Mouse (Mus musculus) telencephalon, adult 2 months (tissue): ENCODE results near the gene Cfap161.

ENCODE experiments used
- DNase-seq: peaks from one replicate; pipeline ENCODE4 v3.0.0-alpha.2; 2011; ENCODE audit warnings: low read depth, low spot score

Cfap161 gene

DNA sequence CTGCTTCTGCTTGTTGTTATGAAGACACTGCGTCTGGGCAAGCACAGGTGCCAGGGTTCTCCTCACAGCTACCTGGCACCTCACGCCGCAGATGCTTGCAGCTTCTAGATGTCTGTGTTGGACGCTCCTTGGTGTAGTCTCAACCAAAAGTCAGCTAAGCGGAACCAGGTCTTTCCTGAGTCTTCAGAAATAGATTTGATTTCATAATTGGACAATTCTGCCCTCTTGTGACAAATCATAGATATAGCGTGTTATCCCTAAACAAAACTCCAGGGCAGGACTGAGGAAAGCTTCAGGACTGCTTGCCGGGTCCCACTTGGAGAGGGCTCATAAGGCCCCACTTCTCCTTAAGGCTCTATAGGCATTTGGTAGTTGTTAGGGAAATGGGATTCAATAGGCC lies 7.8 kb upstream of the Cfap161 start:
- DNase-seq, result no peak

DNA sequence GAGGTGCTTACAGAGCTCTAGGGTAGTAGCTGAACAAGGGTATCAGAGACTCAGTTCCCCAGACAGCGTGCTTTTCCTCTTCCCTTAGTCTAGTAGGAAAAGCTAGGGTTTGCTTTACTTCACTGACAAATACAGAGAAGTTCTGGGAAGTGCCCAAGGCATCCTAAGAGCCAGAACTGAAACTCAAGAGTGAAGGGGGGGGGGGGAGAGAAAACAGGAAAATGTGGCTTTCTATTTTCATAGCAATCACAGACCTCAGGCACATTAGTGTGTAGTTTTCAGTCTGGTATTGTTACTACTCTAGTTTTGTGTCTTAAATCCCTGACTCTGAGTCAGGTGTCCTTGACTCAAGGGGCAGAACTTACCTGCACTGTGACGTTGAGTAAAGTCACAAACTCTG lies 7.3 kb upstream of the Cfap161 start:
- DNase-seq, result no peak

DNA sequence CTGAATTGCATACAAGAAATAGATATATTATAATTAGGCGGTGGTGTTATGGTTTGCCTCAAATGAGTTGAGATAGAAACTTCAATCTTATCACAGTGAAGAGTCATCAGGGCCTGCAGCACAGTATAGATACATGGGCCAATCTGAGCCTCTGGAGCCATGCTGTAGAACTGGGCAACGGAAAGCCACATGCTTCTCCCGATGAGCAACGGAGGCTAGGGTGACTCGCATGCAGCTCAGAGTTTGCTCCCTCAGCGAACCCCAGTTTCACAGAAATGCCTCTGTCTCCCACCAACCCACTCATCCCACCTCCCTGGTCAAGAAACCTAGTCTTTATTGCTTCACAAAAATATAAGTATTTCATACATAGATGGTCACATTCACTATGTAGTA lies 6.8 kb upstream of the Cfap161 start:
- no peak for DNase-seq

DNA sequence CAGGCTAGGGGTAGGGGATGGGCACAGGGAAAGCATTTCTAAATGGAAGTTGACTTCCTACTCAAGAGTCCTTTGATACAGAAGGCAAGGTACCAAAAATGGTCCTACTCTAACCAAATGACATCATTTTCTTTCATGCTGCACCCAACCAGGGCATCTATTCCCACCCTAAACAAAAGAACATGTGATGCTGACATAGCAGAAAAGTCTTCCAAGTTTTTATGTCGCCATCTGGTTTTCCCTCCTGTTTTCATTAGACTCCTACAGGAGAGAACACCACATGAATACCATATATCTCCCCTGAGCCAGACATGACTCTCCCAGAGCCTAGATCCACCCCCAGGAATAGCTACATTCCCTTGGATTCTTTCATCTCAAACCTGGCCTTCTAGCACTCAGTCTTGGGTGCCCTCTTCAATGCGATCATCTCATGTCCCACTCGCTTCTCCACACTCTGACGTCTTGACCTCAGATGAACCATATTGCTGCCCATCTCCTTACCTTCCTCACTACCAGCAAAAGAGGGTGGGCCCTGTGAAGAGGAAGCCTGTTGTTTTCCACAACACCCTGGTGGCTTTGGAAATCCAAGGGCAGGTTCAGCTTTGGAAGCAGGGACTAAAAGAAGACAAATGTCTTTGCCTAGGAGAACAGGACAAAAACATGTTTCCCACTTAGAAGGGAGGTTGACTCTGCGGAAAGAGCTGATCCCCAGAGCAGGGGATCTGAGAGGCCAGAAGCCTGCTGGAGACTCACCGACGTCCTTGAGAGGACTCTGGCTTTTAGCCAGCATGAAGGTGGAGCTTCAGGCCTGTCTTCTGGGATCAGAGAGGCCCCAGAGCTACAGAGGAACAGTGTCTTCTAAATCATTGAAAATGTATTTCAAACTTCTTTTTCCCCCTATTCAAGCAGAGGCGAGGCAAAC lies 6.1 kb upstream of the Cfap161 start:
- DNase-seq, result peak; percentile 52

DNA sequence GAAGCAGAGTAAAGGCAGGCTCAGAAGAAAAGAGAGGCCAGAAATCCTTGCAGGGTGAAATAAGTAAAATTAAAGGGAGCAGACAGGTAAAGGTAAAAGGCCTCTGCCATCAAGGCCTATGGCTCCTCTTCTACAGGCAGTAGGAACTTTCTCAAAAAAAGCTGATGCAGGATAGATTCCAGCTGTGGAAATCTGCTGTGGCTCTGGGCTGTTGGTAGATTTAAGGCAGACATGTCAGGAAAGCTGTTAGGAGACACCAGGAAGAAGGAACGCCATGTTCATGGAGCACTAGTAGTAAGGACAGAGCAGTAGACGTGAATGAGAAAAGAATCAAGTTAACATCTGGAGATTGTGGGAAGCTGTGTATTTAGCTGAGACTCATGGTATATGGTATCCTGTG lies 5.4 kb upstream of the Cfap161 start:
- no peak for DNase-seq

DNA sequence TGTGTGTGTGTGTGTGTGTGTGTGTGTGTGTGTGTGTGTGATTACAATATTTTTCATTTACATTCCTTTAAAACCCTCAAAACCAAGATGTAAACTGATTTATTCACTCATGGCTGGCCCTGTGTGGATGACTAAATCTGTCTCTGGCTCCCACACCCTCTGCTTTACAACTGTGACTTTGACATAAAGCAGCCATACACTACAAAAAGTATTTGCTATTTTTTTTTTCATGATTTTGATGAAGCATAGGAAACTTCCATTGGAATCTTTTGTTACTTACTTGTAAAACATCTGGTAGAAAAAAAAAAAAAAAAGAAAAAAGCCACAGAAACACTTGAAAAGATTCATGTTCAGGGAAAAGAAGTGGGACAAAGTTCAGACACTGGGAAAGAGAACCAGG lies 3.3 kb upstream of the Cfap161 start:
- no peak for DNase-seq

DNA sequence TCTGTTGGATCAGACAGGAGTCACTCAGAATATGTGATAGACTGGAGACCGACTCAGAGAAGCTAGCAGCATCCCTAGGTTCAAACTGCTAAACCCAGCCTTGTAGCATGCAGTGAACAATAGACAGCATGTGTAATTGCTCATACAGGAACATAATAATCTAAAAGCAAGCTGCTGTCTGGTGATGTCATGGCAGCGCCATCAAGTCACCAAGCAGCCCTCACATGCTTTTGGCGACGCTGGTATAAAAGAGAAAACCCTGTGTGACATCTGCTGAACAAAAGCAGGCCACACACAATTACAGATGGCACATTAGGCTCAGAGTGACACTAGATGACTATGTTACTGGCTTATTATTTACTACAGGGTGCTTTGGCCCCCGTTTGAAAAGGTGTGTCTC lies 1.5 kb upstream of the Cfap161 start:
- no peak for DNase-seq

DNA sequence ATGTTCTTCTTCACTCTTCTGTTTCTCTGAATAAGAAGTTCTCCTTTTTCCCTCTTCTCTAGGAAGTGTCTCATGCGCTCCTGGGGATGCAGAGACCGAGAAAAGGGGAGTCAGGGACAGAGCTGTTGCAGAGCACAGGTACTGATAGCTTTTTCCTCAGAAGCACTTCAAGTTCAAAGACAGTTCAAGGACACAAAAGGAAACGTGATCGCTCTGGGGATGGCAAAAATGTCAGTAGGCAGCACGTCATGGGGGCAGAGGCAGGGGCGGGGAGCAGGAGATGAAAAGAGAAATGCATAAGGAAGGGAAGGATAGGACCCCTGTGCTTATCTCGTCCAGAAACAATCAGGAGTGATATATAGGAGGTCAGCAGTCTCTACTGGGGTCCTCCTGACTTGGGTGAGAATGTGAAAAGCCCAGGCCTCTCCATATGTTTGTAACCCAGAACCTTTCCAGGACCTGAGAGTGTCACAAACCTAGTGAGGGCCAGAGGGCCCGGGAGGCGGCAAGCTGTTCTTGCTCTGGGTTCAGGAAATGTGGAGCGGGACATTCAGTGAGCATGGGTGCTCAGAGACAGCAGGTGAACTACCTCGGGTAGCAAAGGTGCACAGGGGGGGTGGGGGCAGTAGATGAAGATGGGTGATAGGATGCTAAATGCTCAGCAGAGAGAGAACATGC lies 535 bp downstream of the Cfap161 start:
- no peak for DNase-seq

DNA sequence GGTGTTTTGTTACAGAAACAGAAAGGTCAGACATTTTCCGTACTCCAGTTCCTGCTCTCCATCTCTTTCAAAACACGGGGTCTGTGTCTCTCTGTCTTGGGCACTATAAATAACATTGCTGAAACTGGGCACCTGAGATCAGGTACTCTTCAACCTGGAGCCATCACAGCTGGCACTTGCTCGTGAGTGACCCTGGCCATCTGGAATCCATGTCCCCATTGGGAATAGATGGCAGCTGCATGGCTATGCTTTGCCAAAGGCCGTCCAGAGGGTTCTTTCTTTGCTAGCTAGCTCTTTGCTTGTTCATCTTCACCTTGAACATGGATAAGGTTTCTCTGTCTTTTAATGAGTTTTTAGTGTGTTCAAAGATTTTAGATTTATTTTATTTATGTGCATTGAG lies 13.8 kb downstream of the Cfap161 start:
- DNase-seq, result no peak

DNA sequence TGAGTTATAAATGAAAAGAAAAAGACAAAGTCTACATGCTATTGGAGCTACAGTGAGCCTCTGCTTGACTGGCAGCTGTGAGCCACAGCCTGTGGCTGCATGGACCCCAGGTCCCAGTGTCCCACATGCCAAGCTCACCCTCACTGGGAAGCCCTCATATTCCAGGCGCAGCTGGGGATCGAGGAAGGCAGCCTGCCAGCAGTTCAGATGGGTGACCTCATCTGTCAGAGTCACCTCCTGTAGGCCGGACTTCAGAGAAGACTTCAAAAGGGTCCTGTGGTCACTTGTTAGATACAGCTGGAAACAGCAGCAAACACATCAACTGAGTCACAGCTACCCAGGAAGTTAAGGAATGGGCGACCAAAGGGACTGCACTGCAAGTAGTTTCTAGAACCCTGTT lies 14.7 kb downstream of the Cfap161 start:
- DNase-seq, result no peak

DNA sequence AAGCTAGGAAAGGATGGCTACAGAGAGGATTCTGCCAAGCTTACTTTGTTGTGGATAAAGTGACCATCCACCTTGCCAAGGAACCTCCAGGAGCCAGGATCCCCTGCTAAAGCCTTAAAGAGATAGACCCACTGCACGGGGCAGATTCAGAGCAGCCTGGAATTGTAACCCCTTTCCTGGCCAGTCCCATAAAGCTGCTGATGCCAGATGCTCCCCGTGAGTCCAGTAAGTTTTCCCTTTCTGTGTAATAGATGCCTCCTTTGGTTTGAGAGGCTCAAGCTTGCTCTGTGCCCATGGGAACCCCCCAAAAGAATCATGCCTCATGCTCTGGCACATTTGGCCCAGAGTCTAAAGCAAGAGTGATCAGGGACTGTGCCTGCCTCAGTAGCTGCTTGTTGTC lies 15.7 kb downstream of the Cfap161 start:
- no peak for DNase-seq

DNA sequence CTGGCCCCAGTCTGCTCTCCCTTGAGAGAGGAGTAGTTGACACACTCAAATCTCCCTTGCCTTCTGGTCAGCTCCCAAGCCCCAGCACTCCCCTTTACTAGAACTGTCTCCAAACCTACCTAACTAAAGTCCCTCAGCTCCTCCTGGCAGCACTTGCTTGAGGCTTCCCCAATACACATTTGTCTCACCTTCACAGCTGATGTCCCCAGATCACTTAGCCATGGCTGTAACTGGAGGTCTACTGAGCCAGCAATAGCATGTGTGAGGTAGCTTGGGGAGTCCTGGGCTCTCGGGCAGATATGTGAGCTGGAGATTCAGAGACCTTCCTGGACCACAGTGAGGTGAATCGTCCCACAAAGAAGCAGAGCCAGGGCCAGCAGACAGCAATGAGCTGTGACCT lies 16.2 kb downstream of the Cfap161 start:
- no peak for DNase-seq

DNA sequence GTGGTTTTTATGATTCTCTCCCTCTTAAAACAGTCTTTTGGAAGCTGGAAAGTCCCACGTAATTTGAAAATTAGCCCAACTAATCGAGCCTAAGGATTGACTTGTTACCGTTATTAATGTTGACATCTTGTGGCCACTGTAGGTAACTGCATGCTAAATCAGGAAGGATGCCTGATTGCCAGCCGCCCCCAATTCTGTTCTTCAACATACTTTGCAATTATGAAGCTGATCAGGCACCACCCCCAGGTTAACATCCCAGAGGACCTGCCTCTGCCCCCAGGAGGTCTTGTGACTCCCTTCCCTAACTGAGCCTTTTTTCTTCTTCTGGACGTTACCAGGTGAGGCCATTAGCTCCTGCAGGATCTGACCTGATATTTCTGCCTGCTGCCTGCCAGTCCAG lies 20.0 kb downstream of the Cfap161 start:
- DNase-seq, result no peak

DNA sequence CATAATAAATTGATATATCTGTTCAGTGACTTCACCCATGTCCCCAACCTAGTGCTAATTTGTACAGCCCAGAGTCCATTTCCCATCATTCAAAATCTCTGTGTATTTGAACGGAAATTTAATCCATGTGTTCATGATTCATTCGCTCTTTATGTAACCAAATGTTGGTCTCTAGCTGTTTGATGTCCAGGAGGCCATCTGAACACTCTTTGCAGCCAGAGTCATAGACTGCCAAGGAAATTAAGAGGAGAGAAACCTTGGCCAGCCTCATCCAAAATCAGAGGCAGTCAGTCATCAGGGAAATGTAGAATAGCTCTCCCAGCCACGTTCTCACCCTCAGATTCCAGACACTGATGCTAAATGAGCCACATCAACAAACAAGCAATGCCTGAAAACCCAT lies 31.0 kb downstream of the Cfap161 start:
- DNase-seq, result no peak

DNA sequence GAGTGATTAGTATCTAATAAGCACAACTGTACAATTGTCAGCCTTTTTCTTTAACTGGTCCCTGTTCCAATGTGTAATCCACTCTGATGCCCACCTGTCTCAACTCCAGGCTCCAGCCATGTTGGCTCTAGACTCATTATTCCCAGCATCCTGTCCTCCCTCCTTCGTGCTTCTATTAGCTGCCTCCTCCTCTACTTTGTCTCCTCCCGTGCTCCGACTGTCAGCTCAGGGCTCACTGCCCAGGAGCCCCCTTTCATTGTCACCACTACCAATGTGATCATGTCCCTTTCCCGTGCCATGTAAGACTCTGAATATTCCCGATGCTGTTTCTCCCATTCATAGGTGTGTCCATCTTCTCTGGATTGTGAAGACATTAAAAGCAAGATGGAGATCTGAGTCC lies 32.3 kb downstream of the Cfap161 start:
- DNase-seq, result no peak

DNA sequence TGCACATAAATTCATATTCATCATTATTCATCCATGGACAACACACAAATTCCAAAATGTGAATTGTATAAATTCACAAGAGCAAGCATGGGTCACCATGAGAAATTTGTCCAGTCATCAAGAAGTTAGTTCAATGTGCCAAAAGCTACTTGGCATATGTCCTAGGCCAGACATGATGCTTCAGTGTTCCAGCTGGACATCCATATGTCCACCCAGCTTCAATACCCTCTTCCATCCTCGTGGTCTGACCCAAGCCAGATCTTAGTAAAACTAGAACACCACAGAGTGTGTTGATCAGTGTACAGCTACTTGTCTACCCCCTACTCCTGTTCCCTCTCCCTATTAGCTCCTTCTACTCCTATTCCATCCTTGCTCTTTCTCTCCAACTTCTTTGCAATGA lies 43.6 kb downstream of the Cfap161 start:
- DNase-seq, result no peak

DNA sequence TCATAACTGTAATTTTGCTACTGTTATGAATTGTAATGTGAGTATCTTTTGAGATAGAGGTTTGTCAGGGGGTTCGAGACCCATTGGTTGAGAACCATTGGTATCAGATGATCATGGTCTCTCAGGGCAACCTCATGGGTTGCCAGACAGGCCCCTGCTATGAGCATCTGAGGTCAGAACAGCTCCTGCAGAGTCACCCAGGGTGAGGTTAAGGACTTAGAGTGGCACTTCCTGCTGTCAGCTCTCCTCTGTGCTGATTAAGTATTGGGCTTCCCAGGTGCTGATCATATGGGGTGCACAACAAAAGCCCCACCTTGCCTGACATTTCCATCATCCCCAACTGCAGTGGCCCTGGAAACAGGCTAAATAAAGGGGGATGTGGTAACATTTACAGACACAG lies 46.3 kb downstream of the Cfap161 start:
- no peak for DNase-seq

DNA sequence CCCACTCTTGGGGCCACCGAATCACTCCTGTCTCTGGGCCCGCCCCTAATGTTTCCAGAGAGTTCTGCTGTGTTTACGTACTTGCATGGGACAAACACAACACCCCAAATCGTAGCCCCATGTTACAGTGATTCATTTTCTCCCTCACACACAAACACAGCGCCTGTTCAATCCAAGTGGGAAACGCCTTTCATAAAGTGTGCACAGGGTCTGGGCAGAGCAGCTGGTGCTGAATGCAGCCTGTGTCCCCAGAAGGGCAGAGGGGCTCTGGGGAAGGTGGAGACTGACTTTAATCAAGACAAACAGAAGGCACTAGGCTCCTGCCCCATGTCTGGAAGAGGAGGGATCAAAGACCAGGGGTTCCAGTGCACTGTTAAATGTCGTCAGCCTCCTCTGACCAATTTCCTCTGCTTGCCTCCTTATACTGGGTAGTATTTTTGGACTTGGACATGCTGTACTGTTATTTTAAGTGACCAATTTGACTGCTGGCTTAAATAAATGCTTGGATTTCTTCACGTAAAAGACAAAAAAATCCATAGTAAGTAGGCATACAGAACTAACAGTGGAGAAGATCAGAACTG lies 48.5 kb downstream of the Cfap161 start:
- DNase-seq, result no peak

DNA sequence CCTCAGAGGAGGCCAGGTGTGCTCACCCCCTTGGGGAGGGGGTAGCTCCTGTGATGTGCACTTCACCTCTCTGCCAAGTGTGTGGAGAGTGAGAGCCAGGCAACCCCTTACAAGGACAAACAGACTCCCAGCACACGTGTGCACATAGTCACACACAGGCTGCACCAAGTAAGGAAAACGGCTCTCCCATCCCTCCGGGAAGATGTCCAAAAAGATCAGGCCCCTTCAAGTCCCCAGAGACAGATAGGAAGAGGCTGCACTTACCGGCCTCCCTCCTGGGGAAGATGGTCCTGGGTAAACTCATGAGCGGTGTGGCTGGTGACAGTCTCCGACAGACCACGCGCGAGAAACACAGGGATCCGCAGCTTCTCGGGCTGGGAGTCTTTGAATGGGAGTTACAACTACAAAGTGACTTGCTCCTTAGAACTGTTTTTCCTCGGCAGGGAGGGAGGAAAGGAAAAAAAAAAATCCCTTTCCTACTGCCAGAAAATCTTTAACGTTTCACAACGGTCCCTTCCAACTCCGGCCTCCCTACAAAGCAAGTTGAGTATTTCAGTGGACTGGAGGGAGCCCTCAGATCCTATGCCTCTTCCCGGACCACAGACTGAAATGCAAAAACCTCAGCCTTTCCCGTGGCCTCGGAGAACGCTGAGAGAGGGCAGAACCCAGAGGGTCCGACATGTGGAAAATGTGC lies 49.1 kb downstream of the Cfap161 start, which contains the start of gene Il16:
Gene Il16, minus strand, starts transcription at position 314 of the 694 bp plus-strand sequence.
- no peak for DNase-seq

DNA sequence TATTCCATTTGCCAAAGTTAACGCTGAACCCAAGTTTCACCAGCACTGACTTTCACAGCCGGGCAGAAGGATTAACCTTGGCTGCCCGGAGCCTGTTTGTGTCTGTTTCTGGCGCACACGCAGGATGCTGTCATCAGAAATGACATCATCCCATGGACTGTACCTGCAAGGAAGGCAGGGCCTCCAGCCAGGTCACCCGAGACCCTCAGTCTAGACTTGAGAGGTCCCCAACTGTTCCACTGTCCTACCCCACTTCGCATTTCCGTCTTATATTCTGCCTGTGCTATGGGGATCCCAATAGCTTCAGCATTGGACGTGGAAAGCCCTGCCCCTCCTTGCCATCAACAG lies 49.6 kb downstream of the Cfap161 start:
- no peak for DNase-seq

DNA sequence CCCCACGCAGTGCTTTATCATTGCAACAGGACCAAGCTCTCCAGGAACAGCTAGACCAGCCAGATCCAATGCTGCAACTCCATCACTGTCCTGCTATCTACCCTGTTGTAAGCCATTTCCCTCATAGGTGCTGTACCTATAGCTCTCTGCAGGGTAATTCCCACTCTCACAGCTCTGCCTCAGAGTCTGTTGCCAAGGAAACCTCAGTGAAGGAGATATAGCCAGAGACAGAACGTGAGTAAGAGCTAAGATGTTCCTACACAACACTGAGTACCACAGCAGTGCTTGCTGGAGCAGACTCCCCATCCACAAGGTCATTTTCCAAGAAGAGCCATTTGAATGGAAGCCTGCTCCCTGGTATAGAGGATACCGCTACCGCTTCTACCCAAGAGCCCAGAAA lies 50.4 kb downstream of the Cfap161 start:
- DNase-seq, result no peak

DNA sequence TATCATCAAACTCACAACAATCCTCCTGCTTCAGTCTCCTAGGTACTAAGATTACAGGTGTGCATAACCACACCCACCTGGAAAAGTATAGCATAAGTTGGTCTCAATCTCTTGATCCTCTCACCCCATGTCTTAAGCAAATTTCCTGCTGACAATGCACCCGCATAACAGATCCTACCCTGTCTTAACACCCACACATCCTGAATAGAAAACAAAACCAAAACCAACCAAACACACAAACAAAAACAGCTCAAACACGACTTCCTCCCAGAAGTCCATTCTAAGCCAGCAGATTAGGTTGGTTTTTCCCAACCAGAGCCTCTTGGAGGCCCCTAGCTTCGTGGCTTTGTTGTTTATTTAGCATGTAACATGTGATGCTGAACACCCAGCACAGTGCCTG lies 52.0 kb downstream of the Cfap161 start:
- no peak for DNase-seq
